Comparison of ENCODE assay signal across 7 mouse cellular contexts in genomic region chr5:121190836-121191583, GRCm38 (mm10). TPM values are rescaled to one million over a fixed set of nuclear protein-coding genes. Genes with fewer than 3 reads are reported as not detected.
DNase-seq lines count a peak whose midpoint lies in the region; ATAC-seq and TF ChIP-seq lines count a peak whose summit lies in the region.

Ptpn11 (minus strand) TSS chr5:121191397.

- peak within 1 kb of the TSS; percentile 76 for H3K27ac ChIP-seq in intestine, embryonic 15.5 days
- peak within 1 kb of the TSS; percentile 51; the same call in 1 of the 2 replicates for H3K27ac ChIP-seq in limb, embryonic 11.5 days (replicated peaks; ENCODE audit: low read depth, low read length)
- peak within 1 kb of the TSS; percentile 80 for H3K27ac ChIP-seq in midbrain, embryonic 13.5 days
- peak within 1 kb of the TSS; percentile 50; the same call in 1 of the 2 replicates for H3K27ac ChIP-seq in small intestine, adult 2 months (ENCODE audit: insufficient read depth, low read depth, low read length)

- peak within 1 kb of the TSS; percentile 76 for H3K4me2 ChIP-seq in intestine, embryonic 15.5 days (replicated peaks)
- peak within 1 kb of the TSS; percentile 85 for H3K4me2 ChIP-seq in limb, embryonic 11.5 days (ENCODE audit: low read depth, severe bottlenecking)
- peak within 1 kb of the TSS; percentile 85 for H3K4me2 ChIP-seq in midbrain, embryonic 13.5 days (replicated peaks)

- peak; percentile 97 for ATAC-seq in intestine, embryonic 15.5 days
- peak; percentile 93 for ATAC-seq in limb, embryonic 11.5 days (ENCODE audit: insufficient number of reproducible peaks, low FRiP score, low TSS enrichment, low read depth)
- ATAC-seq in midbrain, embryonic 13.5 days = peak; percentile 96

- DNase-seq in adrenal gland, adult 8-10 months = peak; percentile 69
- DNase-seq in embryo, embryonic 11 days = peak; percentile 92
- peak; percentile 74 to 81 for DNase-seq in gastrocnemius, postnatal 36 days
- DNase-seq in limb, embryonic 11.5 days (ENCODE audit: low spot score) = peak; percentile 93

- H3K9me3 ChIP-seq in intestine, embryonic 15.5 days = no peaks in the 10 kb centered on the region
- H3K9me3 ChIP-seq in limb, embryonic 11.5 days (ENCODE audit: control insufficient read depth, low read length) = no peaks in the 10 kb centered on the region
- no peaks in the 10 kb centered on the region for H3K9me3 ChIP-seq in midbrain, embryonic 13.5 days

- peak; percentile 64; the same call in 1 of the 2 replicates for TF ChIP-seq POLR2A in small intestine, adult 2 months (IDR thresholded peaks at IDR 0.05; ENCODE audit: low read depth, low read length)

- WGBS in intestine, embryonic 15.5 days = under 1% methylated on average over 93 of the region's 98 CpGs
- under 1% methylated on average over 64 of the region's 98 CpGs for WGBS in limb, embryonic 11.5 days
- WGBS in midbrain, embryonic 13.5 days = under 1% methylated on average over 90 of the region's 98 CpGs
- WGBS in small intestine, adult 2 months = under 1% methylated on average over 98 of the region's 98 CpGs

- TF ChIP-seq CTCF in small intestine, adult 2 months (IDR thresholded peaks at IDR 0.05; ENCODE audit: extremely low read depth, insufficient read length, insufficient replicate concordance, low read depth, low read length) = no peak

- H3K4me1 ChIP-seq in intestine, embryonic 15.5 days (replicated peaks) = peaks cover 22% of the 10 kb centered on the region
- peaks cover 8% of the 10 kb centered on the region; the same call in 1 of the 2 replicates for H3K4me1 ChIP-seq in limb, embryonic 11.5 days (ENCODE audit: control insufficient read depth, insufficient read depth, low read length)
- H3K4me1 ChIP-seq in midbrain, embryonic 13.5 days (replicated peaks) = peaks cover 52% of the 10 kb centered on the region
- H3K4me1 ChIP-seq in small intestine, adult 2 months (ENCODE audit: control insufficient read depth, insufficient read depth, insufficient read length, low read length) = peaks cover 3% of the 10 kb centered on the region

- H3K9ac ChIP-seq in intestine, embryonic 15.5 days = peak within 1 kb of the TSS; percentile 91
- peak within 1 kb of the TSS; percentile 94 for H3K9ac ChIP-seq in limb, embryonic 11.5 days (ENCODE audit: low read length)
- peak within 1 kb of the TSS; percentile 90 for H3K9ac ChIP-seq in midbrain, embryonic 13.5 days (replicated peaks)

- H3K36me3 ChIP-seq in intestine, embryonic 15.5 days = no peaks in the 10 kb centered on the region; the same call in 1 of the 2 replicates
- H3K36me3 ChIP-seq in limb, embryonic 11.5 days (ENCODE audit: control insufficient read depth, insufficient read depth, low read length) = no peaks in the 10 kb centered on the region
- H3K36me3 ChIP-seq in midbrain, embryonic 13.5 days = no peaks in the 10 kb centered on the region
- H3K36me3 ChIP-seq in small intestine, adult 2 months (ENCODE audit: control insufficient read depth, insufficient read depth, low read length) = no peaks in the 10 kb centered on the region

- H3K27me3 ChIP-seq in intestine, embryonic 15.5 days (replicated peaks) = no peaks in the 10 kb centered on the region
- no peaks in the 10 kb centered on the region for H3K27me3 ChIP-seq in limb, embryonic 11.5 days (ENCODE audit: control insufficient read depth, insufficient read depth, low read length)
- H3K27me3 ChIP-seq in midbrain, embryonic 13.5 days = 0 out of 2 replicates have a peak, but pooled peaks cover 3% of the 10 kb centered on the region
- no peaks in the 10 kb centered on the region for H3K27me3 ChIP-seq in small intestine, adult 2 months (ENCODE audit: control insufficient read depth, insufficient read depth, low read length)

- H3K4me3 ChIP-seq in intestine, embryonic 15.5 days (replicated peaks) = peak within 1 kb of the TSS; percentile 88
- H3K4me3 ChIP-seq in limb, embryonic 11.5 days (ENCODE audit: low read depth, low read length) = peak within 1 kb of the TSS; percentile 95
- peak within 1 kb of the TSS; percentile 88 for H3K4me3 ChIP-seq in midbrain, embryonic 13.5 days (replicated peaks)
- peak within 1 kb of the TSS; percentile 95 for H3K4me3 ChIP-seq in small intestine, adult 2 months (ENCODE audit: low read depth, low read length)

- intact Hi-C loops in gastrocnemius, postnatal 36 days (cut with DNase I) = no loop called here

RNA-seq across cellular contexts. Expression of gene Ptpn11, which starts in this region (rescaled TPM):
- 100 to 1,000 TPM; 101 to 141 (median 124) TPM for total RNA-seq in adrenal gland, adult 8-10 months (2022)
- 10 to 100 TPM; 59.1 to 77.7 TPM for total RNA-seq in gastrocnemius, postnatal 36 days (2021)
- 19.8 and 20.1 TPM in 2 replicates for polyA plus RNA-seq in intestine, embryonic 15.5 days (2015; fragmentation: Nextera tagmentation; extraction: Ambion mirVana)
- polyA plus RNA-seq in limb, embryonic 11.5 days (2014; fragmentation: Nextera tagmentation; extraction: Ambion mirVana) = 25.3 and 27.5 TPM in 2 replicates
- polyA plus RNA-seq in midbrain, embryonic 13.5 days (2015; fragmentation: Nextera tagmentation; extraction: Ambion mirVana) = 22.9 and 23.2 TPM in 2 replicates
- polyA plus RNA-seq in small intestine, adult 2 months (2012; rRNA removed) = 10.4 and 14.2 TPM in 2 replicates

Comparison
In these comparisons a context has a peak if more than half of its experiments do, and no peak if none do; other contexts are left out.
1. Peak in every context shown above with its lines: DNase-seq, ATAC-seq, H3K4me3 ChIP-seq and H3K27ac ChIP-seq.